Mouse (Mus musculus) neutrophil, adult 5-6 weeks (primary cell): ENCODE data around the gene Lypd1. TPM values are rescaled to one million over a fixed set of nuclear protein-coding genes. Genes with fewer than 3 reads are reported as not detected.

Experiments
- ATAC-seq: fragments of 151-379, 151-347 bp; 2 replicates; pipeline ENCODE4 v1.8.0; 2017; ENCODE audit warnings: mild to moderate bottlenecking, moderate TSS enrichment; ENCODE audit not compliant: insufficient number of reproducible peaks, poor library complexity, low FRiP score, severe bottlenecking; ENCODE audit errors: extremely low read depth
- total RNA-seq: library from RNA; stranded (forward); fragments of 200-1000 nt; gene quantifications from 2 replicates; pipeline ENCODE4 v1.2.3, GENCODE M21; 2017

Gene Lypd1
- total RNA-seq, 1 experiment from 2014 or later, result not detected

- ATAC-seq, result no peak
Observed at GRCm38 (mm10) chr1:125821101-125821500, 91.8 kb downstream of the Lypd1 start.

Other genes with a start within 250 kb of the Lypd1 start
- not detected in 2 replicates for gene Gpr39, start 236.1 kb downstream of the Lypd1 start, total RNA-seq